Mouse (Mus musculus): ENCODE results near the gene Fzd5.
A peak's percentile ranks its signal among the peaks of the same experiment; 100 is the strongest.

The Fzd5 gene

DNA sequence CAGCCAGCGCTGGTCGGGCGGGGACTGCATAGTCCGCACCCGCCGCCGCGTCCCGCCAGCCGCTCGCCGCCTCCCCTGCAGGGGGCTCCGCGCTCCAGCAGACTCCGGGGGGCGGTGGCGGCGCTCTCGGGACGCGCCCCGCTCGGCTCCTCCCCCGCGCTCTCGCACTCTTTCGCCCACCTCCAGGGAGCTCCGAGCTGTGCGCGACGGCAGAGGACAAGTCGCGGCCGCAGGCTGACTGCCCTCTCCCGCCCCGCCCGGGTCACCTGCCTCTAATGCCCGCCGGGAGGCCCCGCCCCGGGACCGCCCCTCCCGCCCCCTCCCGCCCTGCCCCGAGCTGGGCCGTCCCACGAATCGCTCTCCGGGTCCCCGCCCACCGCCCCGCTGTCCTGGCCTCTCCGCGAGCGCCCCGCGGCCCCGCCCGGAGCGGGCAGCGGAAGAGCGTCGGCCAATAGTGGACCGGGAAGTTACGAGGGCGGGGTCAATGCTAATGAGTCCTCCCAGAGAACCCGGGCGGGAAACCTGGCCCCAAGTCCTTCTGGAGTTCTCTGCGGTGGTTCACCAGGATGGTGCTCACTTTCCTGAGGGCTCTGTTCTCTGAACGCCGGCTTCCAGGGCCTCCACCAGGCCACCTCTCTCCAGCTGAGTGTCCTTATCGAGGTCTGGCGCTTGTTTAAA is at the start of gene Fzd5:
Fzd5 (minus strand) TSS at position 250 of the 678 bp plus-strand sequence.
- peak; percentile 94 for DNase-seq

DNA sequence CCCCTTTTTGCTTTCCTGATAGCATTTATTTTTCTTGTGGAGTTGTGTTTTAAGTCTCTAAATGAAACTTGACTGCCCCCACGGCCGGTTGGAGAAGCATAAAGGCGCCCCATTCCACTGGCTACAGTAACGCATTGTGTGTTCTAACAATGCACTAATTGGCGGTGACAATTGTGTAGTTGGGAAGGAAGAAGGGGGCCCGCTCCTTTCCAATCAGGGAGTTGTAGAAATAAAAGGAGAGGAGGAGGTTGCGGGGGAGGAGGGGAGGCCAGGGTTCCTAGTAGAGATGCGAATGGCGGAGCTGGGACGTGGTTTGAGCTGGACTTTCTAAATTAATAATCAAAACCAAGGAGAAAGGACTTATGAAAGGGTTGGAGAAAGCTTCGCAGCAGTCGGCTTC is 42.3 kb upstream of the Fzd5 start:
- DNase-seq, result no peak

DNA sequence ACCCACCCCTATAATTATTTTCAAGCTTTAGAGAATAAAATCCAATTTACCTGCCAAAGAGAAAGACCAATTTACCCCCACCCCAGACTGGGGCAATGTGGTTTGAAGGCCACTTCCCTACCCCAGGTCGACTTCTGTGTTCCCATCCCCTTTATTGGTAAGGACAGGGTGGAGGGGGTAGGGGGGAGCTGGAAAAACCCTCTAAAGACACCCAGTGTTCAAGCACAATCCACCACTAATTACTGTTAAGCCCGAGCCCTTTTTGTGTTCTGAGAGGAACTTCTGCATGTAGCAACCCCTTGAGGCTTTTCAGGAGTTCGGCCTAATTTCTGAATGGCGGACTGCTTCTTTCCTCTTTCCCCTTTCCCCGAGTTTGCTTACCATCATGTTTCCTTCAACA is 41.9 kb upstream of the Fzd5 start:
- no peak for DNase-seq

DNA sequence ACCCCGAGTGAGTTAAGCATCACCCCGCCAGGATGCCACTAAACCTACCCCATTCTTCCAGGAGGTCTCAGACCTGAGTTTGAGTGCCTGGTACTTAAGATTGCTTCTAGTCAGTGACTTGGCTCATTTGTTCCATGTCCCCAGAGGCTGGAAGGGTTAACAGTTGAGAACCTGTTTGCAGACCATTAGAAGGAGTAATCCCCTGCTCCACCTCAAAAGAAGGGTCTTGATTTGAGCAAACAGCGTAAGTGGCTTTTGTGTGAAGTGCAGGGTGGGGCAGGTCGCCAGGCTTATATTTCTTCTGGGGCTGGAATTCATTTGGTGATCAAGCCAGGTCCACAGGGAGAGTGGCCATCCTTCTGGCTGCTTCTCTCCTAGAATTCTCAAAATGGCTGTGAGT is 35.8 kb upstream of the Fzd5 start:
- no peak for DNase-seq

DNA sequence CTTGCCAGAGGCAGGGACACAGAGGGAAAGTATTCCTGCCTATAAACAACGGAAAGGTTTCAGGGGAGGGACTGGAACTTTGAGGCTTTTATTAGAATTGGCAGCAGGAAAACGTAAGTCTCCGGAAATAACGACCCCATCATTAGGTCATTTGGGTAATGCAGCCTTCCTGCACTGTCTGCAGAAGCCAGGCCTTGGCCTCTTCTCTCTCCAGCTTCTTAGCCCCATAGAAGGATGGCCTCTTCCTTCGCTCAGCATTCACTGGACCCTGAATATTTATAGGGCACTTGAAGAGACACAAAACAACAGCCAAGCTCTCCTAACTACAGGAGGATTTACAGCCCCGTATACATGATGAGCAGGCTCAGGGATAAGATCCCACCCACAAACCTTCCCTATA is 32.6 kb upstream of the Fzd5 start:
- no peak for DNase-seq

DNA sequence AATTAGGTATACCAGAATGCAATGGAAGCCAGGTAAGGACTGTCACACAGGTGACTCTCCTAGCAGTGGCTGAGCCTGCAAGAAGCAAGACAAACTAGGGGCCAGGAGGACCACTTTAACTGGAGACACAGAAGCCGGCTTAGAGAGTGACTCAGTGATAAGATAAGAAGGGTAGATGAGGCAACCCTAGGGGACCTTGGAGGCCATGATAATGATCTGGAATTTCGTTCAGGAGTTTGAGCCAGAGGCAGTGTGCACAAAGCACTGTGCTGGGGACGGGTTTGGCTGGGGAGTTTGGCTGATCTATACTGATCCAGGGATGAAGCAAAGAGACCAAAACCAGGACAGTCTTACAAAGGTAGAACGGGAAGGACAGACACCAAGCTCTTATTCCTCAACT is 24.1 kb upstream of the Fzd5 start:
- no peak for DNase-seq

DNA sequence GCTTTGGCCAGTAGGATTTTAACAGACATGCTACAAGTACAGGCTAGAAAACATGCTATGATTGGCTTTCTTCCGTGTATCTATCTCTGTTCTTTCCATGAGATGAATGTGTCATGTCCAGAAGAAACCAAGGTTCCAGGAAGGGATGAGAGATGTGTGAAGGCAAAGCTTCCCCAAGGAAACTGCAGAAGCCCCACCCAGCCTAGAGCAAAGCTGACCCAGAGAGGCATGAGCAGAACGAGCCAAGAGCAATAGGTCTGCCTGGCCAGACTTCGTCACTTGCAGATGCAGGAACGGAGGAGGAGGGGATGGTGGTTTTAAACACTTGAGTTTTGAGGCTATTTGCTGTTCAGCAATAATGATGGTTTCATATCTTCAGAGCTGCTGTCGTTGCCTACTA is 20.2 kb upstream of the Fzd5 start:
- no peak for DNase-seq

DNA sequence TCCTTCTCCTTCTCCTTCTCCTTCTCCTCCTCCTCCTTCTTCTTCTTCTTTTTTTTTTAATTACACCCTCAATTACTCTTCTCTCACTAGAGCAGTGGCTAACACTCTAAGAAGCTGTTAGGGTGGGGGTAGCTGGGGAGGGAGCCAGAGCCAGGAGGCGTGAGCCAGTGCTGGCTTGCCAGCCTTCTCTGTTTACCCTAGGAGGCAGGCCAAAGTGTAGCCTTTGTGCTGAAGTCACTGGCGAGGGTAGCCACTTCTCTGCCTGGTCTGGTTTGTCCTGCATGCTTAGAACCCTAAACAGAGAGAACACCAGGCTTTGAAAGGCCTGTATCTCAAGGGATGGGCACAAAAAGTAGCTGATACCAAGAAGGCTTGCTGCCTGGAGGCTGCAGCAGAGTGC is 19.7 kb upstream of the Fzd5 start:
- peak; percentile 38 for DNase-seq

DNA sequence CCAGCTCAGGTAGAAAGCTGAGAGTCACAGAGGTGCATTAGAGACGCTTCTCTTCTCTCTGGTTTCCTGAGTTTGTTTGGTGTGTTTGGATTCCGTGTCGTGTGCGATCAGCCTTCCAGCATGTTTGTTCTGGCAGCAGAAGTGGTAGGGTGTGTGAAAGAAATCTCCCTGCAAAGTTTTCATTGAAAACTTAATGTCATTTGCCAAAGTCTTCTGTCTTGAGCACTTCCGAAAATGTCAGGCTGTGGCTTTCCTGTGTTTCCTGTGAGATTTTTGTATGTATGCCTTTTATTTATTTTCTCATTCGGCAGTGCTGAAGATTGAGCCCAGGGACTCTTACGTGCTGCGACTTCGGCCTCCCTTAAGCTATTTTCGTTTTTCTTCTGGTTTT is 19.1 kb upstream of the Fzd5 start:
- no peak for DNase-seq

DNA sequence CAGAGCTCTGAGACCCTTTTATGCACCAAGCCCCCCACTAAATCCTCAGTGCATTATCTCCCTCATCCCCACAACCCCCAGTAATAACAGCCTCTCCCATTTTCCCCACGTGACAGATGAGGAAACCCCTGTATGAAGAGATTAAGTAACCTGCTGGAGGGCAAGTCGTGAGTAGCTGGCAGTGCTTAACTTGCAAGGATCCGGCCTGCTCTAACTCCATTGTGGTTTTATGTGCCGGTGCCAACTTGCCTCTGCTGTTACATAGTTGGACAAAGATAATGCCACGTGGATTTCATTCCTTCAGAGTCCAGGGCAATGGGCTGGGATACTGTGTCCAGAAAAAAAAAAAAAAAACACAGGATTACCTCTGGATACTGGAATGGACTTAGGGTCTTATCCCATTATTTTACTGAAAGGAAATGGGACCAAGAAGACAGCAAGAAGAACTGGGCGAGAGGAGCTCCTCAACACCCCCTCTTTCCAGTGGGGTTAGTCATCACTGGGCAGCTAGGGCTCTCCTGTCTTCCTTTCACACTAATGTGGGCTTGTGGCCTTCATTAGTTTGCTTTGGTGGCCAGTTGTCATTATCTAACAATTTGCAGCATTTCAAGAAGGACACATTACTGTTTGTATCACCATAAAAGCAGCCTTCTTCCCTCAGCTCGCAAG is 18.6 kb upstream of the Fzd5 start:
- DNase-seq, result peak; percentile 31

DNA sequence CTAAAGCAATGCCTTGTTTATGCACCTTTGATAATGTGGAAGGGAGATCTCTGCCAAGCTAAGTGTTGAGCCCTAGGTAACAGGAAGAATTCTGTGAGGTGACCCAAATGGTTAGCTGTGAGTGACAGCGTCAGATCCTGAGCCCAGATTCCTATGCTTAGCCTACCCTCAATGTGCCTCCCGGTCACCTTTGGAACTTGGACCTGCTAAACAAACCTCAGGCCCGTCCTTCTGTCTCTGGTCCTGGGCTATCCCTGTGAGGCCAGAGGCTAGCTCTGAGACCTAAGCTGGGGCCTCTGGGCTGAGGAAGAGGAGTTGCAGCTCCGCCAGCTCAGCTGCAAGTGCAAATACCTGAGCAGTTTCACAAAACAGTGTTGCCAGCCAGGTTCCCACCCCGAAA is 17.1 kb upstream of the Fzd5 start:
- DNase-seq, result peak; percentile 31

DNA sequence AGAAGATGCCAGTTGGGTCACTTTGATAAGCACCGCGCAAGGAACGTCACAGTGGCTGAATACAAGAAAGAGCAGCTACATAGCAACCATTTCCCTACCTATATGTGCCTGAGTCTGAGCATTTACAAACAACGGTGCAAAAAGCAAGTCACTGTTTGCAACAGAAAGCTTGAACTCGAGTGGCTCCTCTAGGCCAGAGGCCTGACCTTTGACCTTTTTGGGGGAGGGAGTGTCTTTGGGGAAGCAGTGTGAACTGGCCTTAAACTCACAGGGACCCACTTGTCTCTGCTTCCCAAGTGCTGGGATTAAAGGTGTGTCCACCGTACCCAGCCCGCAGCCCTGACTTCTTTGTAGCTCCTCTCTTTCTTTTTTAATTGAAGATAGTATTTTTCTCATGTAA is 16.1 kb upstream of the Fzd5 start:
- DNase-seq, result peak; percentile 23

DNA sequence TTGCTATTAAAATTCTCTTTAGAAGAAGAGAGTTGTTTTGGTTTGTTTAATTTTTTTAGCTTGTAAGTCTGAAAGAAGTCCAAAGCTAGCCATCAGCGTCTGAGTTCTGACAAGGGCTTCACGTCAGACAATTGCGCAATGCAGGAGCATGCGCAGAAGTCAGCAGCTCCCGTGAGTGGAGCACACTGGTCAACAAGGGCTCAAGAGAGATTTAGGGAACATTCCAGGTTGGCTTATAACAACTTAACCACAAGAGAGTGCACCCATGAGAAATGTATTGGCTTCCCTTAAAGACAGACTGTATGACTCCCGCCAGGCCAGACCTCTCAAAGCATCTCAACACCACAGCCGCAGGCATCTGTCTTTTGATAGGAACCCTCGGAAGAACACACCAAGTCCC is 15.6 kb upstream of the Fzd5 start:
- DNase-seq, result no peak

DNA sequence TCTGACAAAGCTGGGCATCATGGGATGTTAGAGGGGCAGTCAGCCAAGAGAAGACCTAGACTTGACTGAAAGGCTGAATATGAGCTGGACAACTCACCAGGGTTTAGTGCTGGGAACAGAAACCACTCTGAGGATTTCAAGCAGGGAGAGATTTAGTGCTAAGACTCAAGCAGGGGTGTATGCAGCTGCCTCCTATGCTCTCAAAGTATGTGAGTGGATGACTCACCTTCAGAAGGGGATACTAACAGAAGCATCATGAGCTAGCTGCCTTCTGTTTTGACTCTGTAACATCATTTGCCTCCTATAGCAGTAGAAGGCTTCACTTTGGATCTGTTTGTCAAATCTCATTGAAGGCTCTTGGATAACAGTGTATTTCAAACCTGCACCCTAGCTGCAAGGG is 7.1 kb upstream of the Fzd5 start:
- DNase-seq, result no peak

DNA sequence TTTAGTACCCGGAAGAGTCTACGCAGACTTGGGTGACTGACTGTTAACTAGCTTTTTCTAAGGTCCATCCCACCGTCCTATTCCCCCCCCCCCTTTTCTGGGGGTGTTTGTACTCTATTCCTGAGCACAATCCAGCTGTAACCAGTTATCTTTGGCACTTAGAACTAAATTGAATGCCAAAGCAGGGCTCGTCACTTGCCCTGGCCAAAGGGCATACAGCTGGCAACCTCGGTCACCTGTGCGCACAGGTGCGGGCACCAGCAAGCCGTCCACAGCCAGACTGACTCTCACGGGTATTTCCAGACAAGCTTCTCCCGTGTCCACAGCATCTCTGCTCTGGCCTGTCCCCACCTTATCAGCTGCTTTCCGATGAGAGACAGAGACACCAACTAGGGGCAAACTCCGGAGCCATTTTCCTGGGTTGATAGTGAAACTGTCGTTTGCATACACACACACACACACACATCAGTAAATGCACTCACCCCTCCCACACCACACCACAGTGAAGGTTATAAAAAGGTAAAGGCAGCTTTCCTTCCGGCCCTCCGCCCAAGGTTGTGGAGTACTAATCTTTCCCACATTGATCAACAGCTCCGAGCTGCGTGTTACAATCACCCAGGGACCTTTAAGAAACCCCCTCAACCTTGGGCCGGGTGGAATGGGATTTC is 5.3 kb upstream of the Fzd5 start:
- DNase-seq, result peak; percentile 86

DNA sequence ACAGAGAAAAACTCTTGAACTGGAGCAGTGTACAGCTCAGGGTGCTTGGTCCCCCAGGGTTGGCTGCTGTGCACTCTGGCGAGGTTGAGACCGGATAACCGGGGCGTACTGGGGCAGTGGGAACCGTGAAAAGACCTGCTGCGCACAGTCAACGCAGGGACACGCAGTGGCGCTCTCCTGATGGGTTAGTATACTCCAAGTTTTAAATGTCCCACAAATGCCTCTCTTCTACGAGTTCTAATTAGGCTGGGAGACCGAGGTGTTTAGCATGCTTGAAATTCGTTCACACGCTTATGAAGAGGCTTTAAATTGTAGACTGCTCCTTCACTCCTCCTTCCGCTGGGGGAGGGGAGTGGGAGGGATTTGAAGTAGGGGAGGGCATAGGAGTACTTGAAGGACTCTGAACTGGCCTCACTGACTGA is 1.1 kb upstream of the Fzd5 start:
- peak; percentile 81 for DNase-seq

DNA sequence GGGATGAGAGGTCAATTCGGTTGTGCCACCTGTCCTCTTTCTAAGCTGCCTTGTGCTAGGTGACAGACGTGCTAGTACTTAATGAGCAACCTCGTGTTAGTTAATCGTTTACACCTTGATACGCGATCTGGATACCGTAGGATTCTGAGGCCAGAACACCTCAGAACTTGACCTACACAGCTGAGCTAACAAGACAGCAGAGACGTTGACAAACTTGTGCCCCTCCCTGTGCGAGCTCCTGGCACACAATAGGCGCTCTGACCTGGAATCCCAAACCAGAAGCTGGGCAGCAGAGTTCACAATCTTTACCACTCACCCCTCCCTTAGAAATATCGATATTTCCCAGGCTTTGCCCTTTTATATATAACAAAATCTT is 617 bp upstream of the Fzd5 start:
- peak; percentile 91 for DNase-seq

DNA sequence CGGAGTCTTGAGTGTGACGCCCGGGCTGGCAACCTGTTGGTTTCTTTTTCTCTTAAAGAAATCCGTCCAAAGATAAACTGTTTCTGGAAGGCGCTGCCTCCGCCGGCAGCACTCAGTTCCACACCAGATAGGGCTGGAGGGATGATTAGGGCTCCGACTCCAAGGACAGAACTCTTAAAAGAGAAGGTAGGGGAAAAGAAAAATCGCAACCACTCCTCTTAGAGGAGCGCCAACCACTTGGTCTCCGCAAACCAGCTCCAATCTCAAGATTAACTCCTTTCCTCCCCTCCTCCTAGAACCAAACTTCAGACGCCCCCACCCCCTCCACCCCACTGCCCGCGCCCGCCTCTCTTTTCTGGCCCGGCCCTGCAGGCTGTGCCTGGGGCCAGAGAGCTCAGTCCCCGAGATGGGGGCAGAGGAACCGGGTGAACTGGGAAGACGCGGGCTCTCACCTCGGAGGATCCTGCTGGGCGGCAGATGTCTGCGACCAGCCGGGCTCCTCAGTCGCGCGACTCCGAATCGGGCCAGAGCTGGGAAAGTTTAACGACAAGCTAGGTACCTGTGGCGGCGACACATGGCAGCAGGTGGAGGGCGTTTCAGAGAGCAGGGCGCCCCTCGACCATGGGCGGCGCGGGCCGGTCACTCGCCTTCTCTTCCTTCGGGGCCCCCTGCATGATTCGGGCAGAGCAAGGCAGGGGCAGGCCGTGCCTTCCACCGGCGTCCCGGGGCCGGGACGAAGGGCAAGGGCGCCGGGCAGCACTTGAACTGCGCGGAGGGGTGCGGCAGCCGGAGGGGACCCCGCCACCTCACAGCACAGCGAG is 660 bp downstream of the Fzd5 start:
- no peak for DNase-seq

DNA sequence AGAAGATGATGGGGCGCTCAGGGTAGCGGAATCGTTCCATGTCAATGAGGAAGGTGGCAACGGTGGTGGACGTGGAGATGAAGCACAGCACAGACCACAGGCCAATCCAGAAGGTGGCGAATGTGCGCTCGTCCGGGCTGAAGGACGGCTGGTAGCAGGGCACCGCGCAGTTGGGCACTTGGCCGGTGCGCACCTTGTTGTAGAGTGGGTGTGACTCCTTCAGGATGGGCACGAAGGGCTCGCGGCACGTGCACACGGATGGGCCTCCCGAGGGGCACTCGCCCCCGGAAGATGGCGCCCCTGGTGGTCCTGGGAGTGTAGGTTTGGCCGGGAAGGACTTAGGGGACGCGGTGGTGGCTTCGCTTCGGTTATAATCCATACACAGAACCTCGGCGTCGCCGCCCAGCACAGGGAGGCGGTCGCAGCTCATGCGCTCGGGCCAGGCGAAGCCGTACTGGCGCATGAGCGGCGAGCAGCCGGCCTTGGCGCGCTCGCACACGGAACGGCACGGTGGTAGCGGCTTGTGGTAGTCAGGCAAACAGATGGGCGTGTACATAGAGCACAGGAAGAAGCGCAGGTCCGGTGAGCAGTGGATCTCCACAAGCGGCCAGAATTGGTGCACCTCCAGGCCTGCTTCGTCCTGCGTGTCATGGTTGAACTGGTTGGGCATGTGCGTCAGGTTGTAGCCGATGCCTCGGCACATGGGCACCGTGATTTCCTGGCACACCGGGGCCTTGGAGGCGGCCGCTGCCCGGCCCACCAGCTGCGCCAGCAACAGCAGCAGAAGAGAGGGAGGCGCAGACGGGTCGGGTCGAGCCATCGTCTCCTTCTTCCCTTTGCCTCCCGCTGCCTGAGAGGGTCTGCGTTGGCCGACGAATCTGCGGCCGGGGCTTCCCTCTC is 1.5 kb downstream of the Fzd5 start:
- DNase-seq, result peak; percentile 61

DNA sequence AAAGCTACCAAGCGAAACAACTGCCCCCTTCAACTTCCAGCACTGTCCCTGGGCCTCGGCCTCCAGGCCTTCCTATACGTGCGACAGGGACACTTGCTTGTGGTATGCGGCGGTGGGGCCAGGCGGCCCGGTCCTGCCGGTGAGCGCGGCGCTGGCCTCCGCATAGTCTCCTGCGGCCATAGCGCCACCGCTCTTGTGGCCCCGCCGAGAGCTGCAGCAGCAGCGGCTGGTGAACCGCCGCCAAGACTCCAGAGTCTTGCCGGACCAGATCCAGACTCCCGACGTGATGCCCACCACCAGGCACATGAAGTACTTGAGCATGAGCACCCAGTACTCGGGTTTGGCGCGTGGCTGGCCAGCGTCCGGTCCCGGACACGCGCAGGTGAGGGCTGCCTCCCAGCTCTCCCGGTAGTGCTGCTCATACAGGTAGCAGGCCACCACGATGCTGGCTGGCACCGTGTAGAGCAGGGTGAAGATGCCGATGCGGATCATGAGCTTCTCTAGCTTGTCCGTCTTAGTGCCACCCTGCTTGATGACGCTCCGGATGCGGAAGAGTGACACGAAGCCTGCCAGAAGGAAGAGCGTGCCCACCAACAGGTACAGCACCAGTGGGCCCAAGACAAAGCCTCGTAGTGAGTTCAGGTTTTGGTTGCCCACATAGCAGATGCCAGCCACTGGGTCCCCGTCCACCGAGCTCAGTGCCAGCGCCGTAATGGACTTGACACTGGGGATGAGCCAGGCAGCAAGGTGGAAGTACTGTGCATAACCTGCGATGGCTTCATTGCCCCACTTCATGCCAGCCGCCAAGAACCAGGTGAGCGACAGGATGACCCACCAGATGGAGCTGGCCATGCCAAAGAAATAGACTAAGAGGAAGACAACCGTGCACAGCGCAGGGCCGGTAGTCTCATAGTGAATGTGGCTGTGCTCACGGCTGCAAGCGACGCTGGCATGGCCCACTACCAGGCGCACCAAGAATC is 2.5 kb downstream of the Fzd5 start:
- peak; percentile 24 for DNase-seq
